Mouse (Mus musculus): Measurements from ENCODE around the gene Slc38a9.
"Not testable (repeated sequence)": the region's sequence is repeated elsewhere in the genome, so short reads cannot be mapped to it uniquely, and the experiment has no call there.

Gene Slc38a9

DNA sequence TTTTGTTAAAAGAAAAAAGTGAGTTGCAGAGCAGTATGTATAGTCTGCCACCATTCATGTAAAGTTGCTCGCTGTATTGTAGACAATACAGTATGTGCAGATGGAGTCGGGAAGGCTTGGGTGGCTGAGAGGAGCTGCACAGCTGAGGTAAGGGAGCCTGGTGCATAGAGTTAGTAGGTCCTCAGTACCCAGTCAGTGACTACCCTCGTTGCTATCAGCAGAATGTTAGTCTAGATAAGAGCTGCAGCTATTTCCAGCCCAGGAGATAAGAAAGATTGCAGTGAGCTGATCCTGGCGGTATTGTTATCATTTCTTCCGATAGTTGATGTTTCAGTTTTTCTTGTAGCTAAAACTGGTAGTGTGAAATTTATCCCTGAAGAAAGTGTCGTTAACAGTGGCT is 12.2 kb downstream of the Slc38a9 start:
- in situ Hi-C loops (cut with MboI; ENCODE audit: low pct_unique_long_range_greater_than_20kb in 1 of 2, low sequenced_read_pairs in 2 of 2, unreplicated experiment in 1 of 2), result loop anchor here (5.0 to 10.0 kb wide), 2 partner anchors 182 to 190 kb away; no protein-coding TSS in a partner anchor

DNA sequence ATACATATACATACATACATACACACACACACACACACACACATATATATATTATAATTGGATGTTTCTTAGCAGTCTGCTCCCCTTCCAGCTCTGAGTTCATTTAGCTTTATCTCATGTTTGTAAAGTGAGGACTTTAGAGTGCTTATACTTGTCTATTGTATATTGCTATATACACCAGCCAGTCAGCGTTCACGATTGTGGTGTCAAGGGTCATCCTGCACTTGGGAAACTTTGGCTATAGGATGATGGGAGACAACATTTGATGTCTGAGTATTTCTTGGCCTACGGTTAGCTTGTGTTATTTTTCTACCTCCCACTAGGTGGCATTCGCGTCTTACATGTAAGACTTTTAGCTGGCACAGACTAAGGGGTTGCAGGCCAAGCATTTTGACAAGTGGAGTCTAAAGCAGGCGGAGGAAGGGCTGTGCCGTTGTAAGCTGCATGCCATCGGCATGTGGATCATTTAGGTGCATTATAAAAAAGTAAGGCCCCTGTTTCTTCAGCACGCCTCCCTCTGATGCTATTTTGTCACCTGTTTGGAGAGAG is 13.4 kb downstream of the Slc38a9 start:
- in situ Hi-C loops (cut with MboI; ENCODE audit: low pct_unique_long_range_greater_than_20kb in 1 of 2, low sequenced_read_pairs in 2 of 2, unreplicated experiment in 1 of 2), result loop anchor here (5.0 to 10.0 kb wide), 2 partner anchors 181 to 188 kb away; no protein-coding TSS in a partner anchor

DNA sequence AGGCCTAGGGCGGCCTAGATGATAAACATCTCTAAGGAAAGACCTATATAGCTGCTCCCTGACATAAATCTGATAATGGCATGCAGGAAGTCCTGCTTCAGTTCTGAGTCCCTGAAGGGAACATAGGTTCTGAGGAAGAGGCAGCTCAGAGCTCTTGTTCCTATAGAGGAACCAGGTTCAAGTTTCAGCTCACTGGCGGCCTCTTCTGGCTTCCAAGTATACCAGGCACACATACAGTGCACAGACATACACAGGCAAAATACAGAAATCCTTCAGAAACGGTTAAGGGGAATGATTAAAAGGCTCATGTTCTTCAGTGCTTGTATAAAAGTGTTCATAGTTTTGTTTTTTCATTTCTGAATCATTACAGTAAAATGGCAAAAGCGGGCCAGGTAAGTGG is 17.6 kb downstream of the Slc38a9 start:
- in situ Hi-C loops (cut with MboI; ENCODE audit: low pct_unique_long_range_greater_than_20kb in 1 of 2, low sequenced_read_pairs in 2 of 2, unreplicated experiment in 1 of 2), result loop anchor here in 1 of 2 experiments (10.0 kb wide), 1 partner anchor 177 kb away; no protein-coding TSS in a partner anchor

DNA sequence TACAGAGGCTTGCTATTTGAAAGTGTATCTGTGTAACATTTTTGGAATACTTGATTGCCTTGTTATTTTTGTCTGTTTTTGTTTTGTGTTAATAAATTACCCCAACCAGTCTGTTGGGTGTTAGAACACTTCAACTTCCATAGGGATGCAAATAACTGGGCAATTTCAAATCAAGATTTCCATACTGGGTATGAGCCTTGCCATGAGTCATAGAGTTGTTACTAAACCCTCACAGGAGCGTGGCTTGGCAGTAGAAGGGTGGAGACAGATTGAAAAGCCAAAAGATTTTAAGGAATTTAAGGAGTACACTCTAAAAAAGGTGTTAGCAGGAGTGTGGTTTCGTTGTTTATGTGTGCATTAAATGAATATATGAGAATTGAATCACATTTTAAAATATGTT is 22.8 kb downstream of the Slc38a9 start:
- in situ Hi-C loops (cut with MboI; ENCODE audit: low pct_unique_long_range_greater_than_20kb in 1 of 2, low sequenced_read_pairs in 2 of 2, unreplicated experiment in 1 of 2), result loop anchor here in 1 of 2 experiments (10.0 kb wide), 1 partner anchor 191 kb away; no protein-coding TSS in a partner anchor

GRCm38 (mm10) chr13:112683970-112684369 is 23.4 kb downstream of the Slc38a9 start:
- in situ Hi-C loops (cut with MboI; ENCODE audit: low pct_unique_long_range_greater_than_20kb in 1 of 2, low sequenced_read_pairs in 2 of 2, unreplicated experiment in 1 of 2), result loop anchor here in 1 of 2 experiments (10.0 kb wide), 1 partner anchor 191 kb away; no protein-coding TSS in a partner anchor

DNA sequence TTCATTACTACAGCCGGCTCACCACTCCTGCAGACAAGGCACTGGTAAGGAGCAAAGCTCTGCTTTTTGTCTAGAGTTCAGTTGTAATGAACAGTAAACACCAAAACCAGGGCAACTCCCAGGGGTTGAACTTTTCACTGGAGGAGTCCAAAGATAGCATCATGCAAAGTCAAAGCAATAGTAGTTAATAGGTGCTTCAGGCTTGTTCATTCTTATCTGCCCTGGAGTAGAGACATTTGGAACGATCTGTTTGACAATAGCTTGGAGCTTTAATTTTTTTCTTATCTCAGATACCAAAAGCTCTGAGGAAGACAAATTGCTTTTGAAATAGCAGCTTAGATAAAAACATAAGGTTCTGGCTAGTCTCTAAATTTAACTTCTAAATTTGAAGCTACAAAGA is 25.6 kb downstream of the Slc38a9 start:
- in situ Hi-C loops (cut with MboI; ENCODE audit: low pct_unique_long_range_greater_than_20kb in 1 of 2, low sequenced_read_pairs in 2 of 2, unreplicated experiment in 1 of 2), result loop anchor here in 1 of 2 experiments (10.0 kb wide), 1 partner anchor 189 kb away; no protein-coding TSS in a partner anchor

GRCm38 (mm10) chr13:112692870-112693553 is 32.5 kb downstream of the Slc38a9 start:
- in situ Hi-C loops (cut with MboI; ENCODE audit: low pct_unique_long_range_greater_than_20kb in 1 of 2, low sequenced_read_pairs in 2 of 2, unreplicated experiment in 1 of 2), result no loop called here

DNA sequence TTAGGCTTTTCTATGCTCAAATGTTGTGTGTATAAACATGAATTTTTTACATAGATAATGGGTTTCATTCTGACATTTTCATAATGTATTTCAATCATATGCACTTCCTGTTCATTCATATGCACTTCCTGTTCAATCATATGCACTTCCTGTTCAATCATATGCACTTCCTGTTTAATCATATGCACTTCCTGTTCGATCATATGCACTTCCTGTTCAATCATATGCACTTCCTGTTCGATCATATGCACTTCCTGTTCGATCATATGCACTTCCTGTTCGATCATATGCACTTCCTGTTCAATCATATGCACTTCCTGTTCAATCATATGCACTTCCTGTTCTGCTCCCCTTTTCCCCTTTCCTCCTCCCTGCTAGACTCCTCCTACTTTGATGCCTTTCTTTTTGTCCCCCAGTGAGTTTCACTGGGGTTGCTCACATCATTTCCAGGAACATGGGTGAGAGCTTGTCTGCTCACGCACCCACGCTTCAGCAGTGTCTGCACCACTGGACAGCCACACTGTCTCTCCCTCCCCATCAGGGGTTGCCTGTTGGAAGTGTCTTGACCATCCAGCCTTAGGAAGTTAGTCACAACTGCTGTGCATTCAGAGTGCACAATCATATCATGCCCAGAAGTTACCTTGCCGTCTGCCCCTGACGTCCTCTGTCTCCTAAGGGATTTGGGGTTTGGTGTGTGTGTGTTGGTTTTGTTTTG is 35.1 kb downstream of the Slc38a9 start:
- in situ Hi-C loops (cut with MboI; ENCODE audit: low pct_unique_long_range_greater_than_20kb in 1 of 2, low sequenced_read_pairs in 2 of 2, unreplicated experiment in 1 of 2), result no loop called here

GRCm38 (mm10) chr13:112701256-112701655 is 40.7 kb downstream of the Slc38a9 start:
- in situ Hi-C loops (cut with MboI; ENCODE audit: low pct_unique_long_range_greater_than_20kb in 1 of 2, low sequenced_read_pairs in 2 of 2, unreplicated experiment in 1 of 2), result no loop called here

- in situ Hi-C loops (cut with MboI; ENCODE audit: low pct_unique_long_range_greater_than_20kb in 1 of 2, low sequenced_read_pairs in 2 of 2, unreplicated experiment in 1 of 2), result no loop called here
Observed at GRCm38 (mm10) chr13:112706351-112706750, 45.8 kb downstream of the Slc38a9 start.

GRCm38 (mm10) chr13:112720078-112720736 is 59.7 kb downstream of the Slc38a9 start:
- in situ Hi-C loops (cut with MboI; ENCODE audit: low pct_unique_long_range_greater_than_20kb in 1 of 2, low sequenced_read_pairs in 2 of 2, unreplicated experiment in 1 of 2), result no loop called here

- in situ Hi-C loops (cut with MboI; ENCODE audit: low pct_unique_long_range_greater_than_20kb in 1 of 2, low sequenced_read_pairs in 2 of 2, unreplicated experiment in 1 of 2), result no loop called here
Observed at GRCm38 (mm10) chr13:112721946-112722729, 61.6 kb downstream of the Slc38a9 start.

GRCm38 (mm10) chr13:112724260-112724659 is 63.7 kb downstream of the Slc38a9 start:
- in situ Hi-C loops (cut with MboI; ENCODE audit: low pct_unique_long_range_greater_than_20kb in 1 of 2, low sequenced_read_pairs in 2 of 2, unreplicated experiment in 1 of 2), result not testable (repeated sequence)

DNA sequence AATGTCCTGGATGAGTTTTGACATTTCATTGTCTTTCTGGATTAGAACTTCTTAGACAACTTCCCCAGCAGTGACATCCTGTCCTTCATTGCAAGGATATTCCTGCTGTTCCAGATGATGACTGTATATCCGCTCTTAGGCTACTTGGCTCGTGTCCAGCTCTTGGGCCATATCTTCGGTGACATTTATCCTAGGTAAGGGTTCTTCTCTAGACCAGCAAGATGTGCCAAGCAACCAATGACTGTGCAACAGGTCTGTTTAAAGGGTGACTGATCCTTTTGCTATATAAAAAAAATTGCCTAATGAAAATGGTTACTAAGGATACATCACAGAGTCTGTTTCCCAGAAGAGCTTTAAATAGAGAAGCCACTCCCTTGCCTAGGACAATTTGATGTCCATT is 65.5 kb downstream of the Slc38a9 start:
- in situ Hi-C loops (cut with MboI; ENCODE audit: low pct_unique_long_range_greater_than_20kb in 1 of 2, low sequenced_read_pairs in 2 of 2, unreplicated experiment in 1 of 2), result no loop called here

GRCm38 (mm10) chr13:112733311-112733710 is 72.8 kb downstream of the Slc38a9 start:
- in situ Hi-C loops (cut with MboI; ENCODE audit: low pct_unique_long_range_greater_than_20kb in 1 of 2, low sequenced_read_pairs in 2 of 2, unreplicated experiment in 1 of 2), result no loop called here

DNA sequence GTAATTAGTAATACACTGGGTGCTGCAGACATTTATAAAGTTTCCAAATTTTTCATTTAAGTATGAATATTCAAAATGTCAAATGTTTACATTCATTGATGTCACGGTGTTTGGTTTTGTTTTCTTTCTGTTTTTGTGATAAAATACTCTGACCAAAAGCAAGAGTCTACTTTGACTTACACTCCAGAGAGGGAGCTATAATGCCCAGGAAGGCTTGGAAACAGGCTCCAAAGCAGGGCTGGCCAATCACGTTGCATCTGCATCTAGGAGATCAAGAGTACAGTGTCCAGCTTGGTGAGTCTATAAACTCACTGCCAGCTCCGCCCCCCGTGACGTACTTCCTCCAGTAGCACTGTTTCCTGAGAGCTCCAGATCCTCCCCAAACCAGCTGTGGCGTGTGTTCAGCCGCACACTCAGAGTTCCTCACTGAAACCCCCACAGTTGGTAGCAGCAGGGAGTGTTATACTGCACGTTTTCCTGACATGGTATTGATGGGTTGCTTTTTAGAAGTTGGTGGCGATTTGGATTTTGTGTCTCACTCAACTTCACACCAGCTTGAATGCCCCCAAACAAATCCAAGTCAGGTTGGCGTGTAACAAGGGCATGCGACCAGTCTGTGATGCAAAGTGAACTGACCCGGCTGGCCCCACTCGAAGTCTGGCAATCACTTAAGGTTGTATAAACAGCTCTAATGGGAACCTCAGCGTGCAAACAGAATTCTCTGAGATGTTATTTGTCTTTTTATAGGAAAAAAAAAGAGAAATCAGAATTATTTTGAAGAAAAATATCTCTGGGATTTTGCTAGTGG is 74.6 kb downstream of the Slc38a9 start:
- in situ Hi-C loops (cut with MboI; ENCODE audit: low pct_unique_long_range_greater_than_20kb in 1 of 2, low sequenced_read_pairs in 2 of 2, unreplicated experiment in 1 of 2), result no loop called here

DNA sequence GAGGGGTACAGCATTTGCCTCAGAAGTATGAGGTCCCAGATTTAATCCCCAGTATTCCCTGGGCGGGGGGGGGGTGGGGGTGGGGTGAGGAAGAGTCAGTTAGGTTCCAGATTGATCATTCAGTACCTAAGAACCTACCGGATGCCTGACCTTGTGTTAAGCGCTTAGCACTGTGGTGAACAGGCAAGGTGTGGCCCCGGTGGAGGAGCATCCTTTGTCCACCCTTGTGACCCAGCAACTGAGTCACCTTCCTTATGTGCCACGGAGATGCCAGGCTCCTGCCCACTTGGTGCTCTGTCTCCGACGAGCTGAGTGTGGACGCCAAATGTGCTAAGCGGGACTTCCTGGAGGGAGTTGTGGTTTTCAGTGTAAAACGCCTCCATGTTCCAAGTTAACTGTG is 75.9 kb downstream of the Slc38a9 start:
- in situ Hi-C loops (cut with MboI; ENCODE audit: low pct_unique_long_range_greater_than_20kb in 1 of 2, low sequenced_read_pairs in 2 of 2, unreplicated experiment in 1 of 2), result no loop called here

Data from mouse embryonic stem cell (cell line).